Mouse (Mus musculus): Measurements from ENCODE around the gene Nap1l1. TPM values are rescaled to one million over a fixed set of nuclear protein-coding genes. Genes with fewer than 3 reads are reported as not detected.

Nap1l1 gene
- polyA plus RNA-seq, 2 experiments from 2014 or later: 105 to 108 TPM

- peak; percentile 94 for ATAC-seq
These were observed 43.2 kb downstream of the Nap1l1 start for GRCm38 (mm10) chr10:111516172-111516588.

GRCm38 (mm10) chr10:111516804-111517436 lies 43.9 kb downstream of the Nap1l1 start:
- ATAC-seq: peak; percentile 61

- ATAC-seq: no peak
These were observed 45.3 kb downstream of the Nap1l1 start for GRCm38 (mm10) chr10:111518350-111518749.

- no peak for ATAC-seq
These were observed 46.8 kb downstream of the Nap1l1 start for GRCm38 (mm10) chr10:111519620-111520370.

- ATAC-seq: no peak
These were observed 47.6 kb downstream of the Nap1l1 start for GRCm38 (mm10) chr10:111520621-111521020.

GRCm38 (mm10) chr10:111521636-111522035 lies 48.6 kb downstream of the Nap1l1 start:
- ATAC-seq: no peak

- no peak for ATAC-seq
These were observed 49.2 kb downstream of the Nap1l1 start for GRCm38 (mm10) chr10:111522230-111522629.

- ATAC-seq: no peak
These were observed 50.9 kb downstream of the Nap1l1 start for GRCm38 (mm10) chr10:111523894-111524293.

GRCm38 (mm10) chr10:111527057-111527456 lies 54.0 kb downstream of the Nap1l1 start:
- no peak for ATAC-seq

- ATAC-seq: no peak
These were observed 54.6 kb downstream of the Nap1l1 start for GRCm38 (mm10) chr10:111527613-111528012.

- no peak for ATAC-seq
These were observed 55.3 kb downstream of the Nap1l1 start for GRCm38 (mm10) chr10:111528283-111528682.

- ATAC-seq: no peak
These were observed 57.4 kb downstream of the Nap1l1 start for GRCm38 (mm10) chr10:111530398-111530797.

- no peak for ATAC-seq
These were observed 61.7 kb downstream of the Nap1l1 start for GRCm38 (mm10) chr10:111534691-111535090.

- no peak for ATAC-seq
These were observed 64.4 kb downstream of the Nap1l1 start for GRCm38 (mm10) chr10:111537410-111537809.

GRCm38 (mm10) chr10:111539724-111540324 lies 66.8 kb downstream of the Nap1l1 start:
- peak; percentile 79 for ATAC-seq

- no peak for ATAC-seq
These were observed 67.7 kb downstream of the Nap1l1 start for GRCm38 (mm10) chr10:111540678-111541077.

GRCm38 (mm10) chr10:111543106-111543505 lies 70.1 kb downstream of the Nap1l1 start:
- no peak for ATAC-seq

- ATAC-seq: no peak
These were observed 70.8 kb downstream of the Nap1l1 start for GRCm38 (mm10) chr10:111543781-111544260.

- ATAC-seq: no peak
These were observed 71.3 kb downstream of the Nap1l1 start for GRCm38 (mm10) chr10:111544311-111544710.

- ATAC-seq: no peak
These were observed 72.6 kb downstream of the Nap1l1 start for GRCm38 (mm10) chr10:111545648-111546047.
